Mouse (Mus musculus): ENCODE data around the gene Bckdha. TPM values are rescaled to one million over a fixed set of nuclear protein-coding genes. Genes with fewer than 3 reads are reported as not detected.

Gene Bckdha
- polyA plus RNA-seq, 1 experiment from 2014 or later, result 49.0 TPM

GRCm38 (mm10) chr7:25689603-25690021 is 30.8 kb upstream of the Bckdha start:
- peak overlapping the region; percentile 45 for H3K4me3 ChIP-seq
- H3K27ac ChIP-seq, result no peak overlapping the region
- H3K4me1 ChIP-seq, result peaks cover 35% of the 10 kb centered on the region
- H3K36me3 ChIP-seq (ENCODE audit: poor library complexity, severe bottlenecking), result peaks cover 4% of the 10 kb centered on the region; the same call in 1 of the 2 replicates
- 12% methylated on average over 12 of the region's 12 CpGs for WGBS
- H3K9me3 ChIP-seq (replicated peaks), result no peaks in the 10 kb centered on the region
- ATAC-seq, result no peak
- no peak overlapping the region for H3K9ac ChIP-seq
- peak overlapping the region; percentile 66 for H3K4me2 ChIP-seq
- peaks cover 76% of the 10 kb centered on the region for H3K27me3 ChIP-seq

GRCm38 (mm10) chr7:25688810-25689586 is 30.2 kb upstream of the Bckdha start:
- Histone ChIP-seq H3K4me2 (peak overlapping the region; percentile 66), H3K27ac (no peak overlapping the region), H3K4me3 (peak overlapping the region; percentile 45), H3K27me3 (peaks cover 77% of the 10 kb centered on the region), H3K4me1 (peaks cover 35% of the 10 kb centered on the region), H3K36me3 (ENCODE audit: poor library complexity, severe bottlenecking) (peaks cover 4% of the 10 kb centered on the region; the same call in 1 of the 2 replicates), H3K9me3 (replicated peaks) (no peaks in the 10 kb centered on the region), H3K9ac (peak overlapping the region; percentile 38)
- WGBS, result under 1% methylated on average over 46 of the region's 52 CpGs
- ATAC-seq, result no peak

- Histone ChIP-seq H3K4me2 (peak overlapping the region; percentile 66), H3K27ac (no peak overlapping the region), H3K9ac (peak overlapping the region; percentile 58), H3K4me3 (peak overlapping the region; percentile 45), H3K9me3 (replicated peaks) (no peaks in the 10 kb centered on the region), H3K4me1 (peaks cover 35% of the 10 kb centered on the region), H3K36me3 (ENCODE audit: poor library complexity, severe bottlenecking) (peaks cover 14% of the 10 kb centered on the region; the same call in 1 of the 2 replicates), H3K27me3 (peaks cover 77% of the 10 kb centered on the region)
- under 1% methylated on average over 47 of the region's 47 CpGs for WGBS
- ATAC-seq, result no peak
Observed at GRCm38 (mm10) chr7:25687811-25688401, 29.1 kb upstream of the Bckdha start.

- H3K4me2 ChIP-seq, result peak within 1 kb of the TSS; percentile 66
- peaks cover 14% of the 10 kb centered on the region for H3K36me3 ChIP-seq (ENCODE audit: poor library complexity, severe bottlenecking)
- H3K27me3 ChIP-seq, result peaks cover 70% of the 10 kb centered on the region
- no peak within 1 kb of the TSS for H3K27ac ChIP-seq
- H3K9me3 ChIP-seq (replicated peaks), result no peaks in the 10 kb centered on the region
- ATAC-seq, result peak; percentile 50
- H3K4me1 ChIP-seq, result peaks cover 39% of the 10 kb centered on the region
- H3K4me3 ChIP-seq, result peak within 1 kb of the TSS; percentile 45
- under 1% methylated on average over 52 of the region's 69 CpGs for WGBS
- peak within 1 kb of the TSS; percentile 59 for H3K9ac ChIP-seq
Observed at GRCm38 (mm10) chr7:25686680-25687531, 28.1 kb upstream of the Bckdha start, which contains the start of gene Tgfb1. TSS of gene Tgfb1 (plus strand) at chr7:25687002.

GRCm38 (mm10) chr7:25685926-25686470 is 27.2 kb upstream of the Bckdha start:
- ATAC-seq, result no peak
- Histone ChIP-seq H3K9me3 (replicated peaks) (no peaks in the 10 kb centered on the region), H3K4me3 (no peak overlapping the region), H3K4me2 (no peak overlapping the region; the same call in 1 of the 2 replicates), H3K27me3 (peaks cover 64% of the 10 kb centered on the region), H3K36me3 (ENCODE audit: poor library complexity, severe bottlenecking) (peaks cover 14% of the 10 kb centered on the region), H3K9ac (no peak overlapping the region), H3K4me1 (peaks cover 48% of the 10 kb centered on the region), H3K27ac (no peak overlapping the region)
- WGBS, result 72% methylated on average over 21 of the region's 21 CpGs

GRCm38 (mm10) chr7:25684659-25685058 is 25.9 kb upstream of the Bckdha start:
- Histone ChIP-seq H3K4me1 (peaks cover 52% of the 10 kb centered on the region), H3K9ac (no peak overlapping the region), H3K27me3 (peaks cover 51% of the 10 kb centered on the region), H3K27ac (no peak overlapping the region), H3K4me2 (no peak overlapping the region), H3K4me3 (no peak overlapping the region), H3K36me3 (ENCODE audit: poor library complexity, severe bottlenecking) (peaks cover 14% of the 10 kb centered on the region), H3K9me3 (replicated peaks) (no peaks in the 10 kb centered on the region)
- WGBS, result 85% methylated on average over 6 of the region's 6 CpGs
- no peak for ATAC-seq

GRCm38 (mm10) chr7:25683474-25684180 is 24.8 kb upstream of the Bckdha start:
- Histone ChIP-seq H3K4me2 (no peak overlapping the region), H3K9me3 (replicated peaks) (no peaks in the 10 kb centered on the region), H3K4me3 (no peak overlapping the region), H3K4me1 (peaks cover 42% of the 10 kb centered on the region), H3K9ac (no peak overlapping the region), H3K36me3 (ENCODE audit: poor library complexity, severe bottlenecking) (peaks cover 14% of the 10 kb centered on the region), H3K27me3 (peaks cover 47% of the 10 kb centered on the region), H3K27ac (no peak overlapping the region)
- 79% methylated on average over 7 of the region's 7 CpGs for WGBS
- ATAC-seq, result no peak

- Histone ChIP-seq H3K9me3 (replicated peaks) (no peaks in the 10 kb centered on the region), H3K36me3 (ENCODE audit: poor library complexity, severe bottlenecking) (peaks cover 14% of the 10 kb centered on the region), H3K27ac (peak overlapping the region; percentile 91; the same call in 1 of the 2 replicates), H3K27me3 (peaks cover 28% of the 10 kb centered on the region), H3K9ac (no peak overlapping the region), H3K4me1 (peaks cover 27% of the 10 kb centered on the region), H3K4me3 (peak overlapping the region; percentile 53), H3K4me2 (peak overlapping the region; percentile 58)
- 67% methylated on average over 15 of the region's 15 CpGs for WGBS
- no peak for ATAC-seq
Observed at GRCm38 (mm10) chr7:25681341-25682231, 22.8 kb upstream of the Bckdha start.

GRCm38 (mm10) chr7:25680514-25681258 is 21.9 kb upstream of the Bckdha start, which contains the start of gene B9d2:
TSS of gene B9d2 (plus strand) at chr7:25680780.
- Histone ChIP-seq H3K27ac (peak within 1 kb of the TSS; percentile 91), H3K4me2 (peak within 1 kb of the TSS; percentile 58), H3K4me1 (peaks cover 32% of the 10 kb centered on the region), H3K9ac (peak within 1 kb of the TSS; percentile 69), H3K36me3 (ENCODE audit: poor library complexity, severe bottlenecking) (peaks cover 10% of the 10 kb centered on the region; the same call in 1 of the 2 replicates), H3K27me3 (peaks cover 21% of the 10 kb centered on the region), H3K4me3 (peak within 1 kb of the TSS; percentile 53), H3K9me3 (replicated peaks) (no peaks in the 10 kb centered on the region)
- WGBS, result under 1% methylated on average over 46 of the region's 46 CpGs
- ATAC-seq, result peak; percentile 94

- H3K4me2 ChIP-seq, result peak overlapping the region; percentile 58
- WGBS, result 5% methylated on average over 6 of the region's 6 CpGs
- H3K27me3 ChIP-seq, result peaks cover 22% of the 10 kb centered on the region
- H3K27ac ChIP-seq, result 0 out of 2 replicates have a peak overlapping the region, but pooled peaks have one; percentile 91
- H3K4me1 ChIP-seq, result peaks cover 39% of the 10 kb centered on the region
- peaks cover 10% of the 10 kb centered on the region; the same call in 1 of the 2 replicates for H3K36me3 ChIP-seq (ENCODE audit: poor library complexity, severe bottlenecking)
- no peaks in the 10 kb centered on the region for H3K9me3 ChIP-seq (replicated peaks)
- H3K9ac ChIP-seq, result peak overlapping the region; percentile 69; the same call in 1 of the 2 replicates
- ATAC-seq, result no peak
- peak overlapping the region; percentile 53 for H3K4me3 ChIP-seq
Observed at GRCm38 (mm10) chr7:25679971-25680370, 21.2 kb upstream of the Bckdha start.
